8 mouse cellular contexts compared by ENCODE assay signal in the genomic region with DNA sequence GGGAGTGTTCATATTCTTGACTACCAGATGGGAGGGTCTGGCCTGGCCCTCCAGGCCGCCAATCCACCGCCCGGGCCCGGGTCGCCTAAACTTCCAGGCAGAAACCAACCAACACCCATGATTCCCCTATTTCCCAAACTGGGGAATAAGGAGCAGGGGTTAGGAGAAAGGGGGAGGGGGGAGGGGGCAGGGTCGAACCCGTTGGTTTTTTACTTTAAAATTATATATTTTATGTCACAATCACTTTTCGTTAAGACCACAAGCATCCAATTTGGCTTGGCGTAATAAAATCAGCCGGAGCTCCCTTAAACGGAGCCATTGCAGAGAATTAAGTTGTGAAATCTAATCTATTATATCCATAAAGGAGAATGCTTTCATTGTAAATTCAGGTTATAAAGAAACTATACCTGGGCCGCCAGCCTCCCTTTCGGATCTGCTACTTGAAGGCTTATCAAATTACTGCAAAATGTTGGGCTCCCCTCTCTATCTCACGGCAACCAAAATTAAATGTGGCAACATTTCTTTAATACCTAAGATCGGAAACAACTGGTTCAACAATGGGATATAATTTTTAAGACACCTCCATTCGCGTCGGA. TPM values are rescaled to one million over a fixed set of nuclear protein-coding genes. Genes with fewer than 3 reads are reported as not detected.
DNase-seq lines count a peak whose midpoint lies in the region; ATAC-seq and TF ChIP-seq lines count a peak whose summit lies in the region.

No protein-coding gene starts in this region.

- peak overlapping the region; percentile 79 for H3K4me2 ChIP-seq in embryonic facial prominence, embryonic 15.5 days (replicated peaks)
- H3K4me2 ChIP-seq in intestine, embryonic 16.5 days (ENCODE audit: low read depth, low read length), result peak overlapping the region; percentile 84
- peak overlapping the region; percentile 99 for H3K4me2 ChIP-seq in neural tube, embryonic 12.5 days (replicated peaks)

- no peak for DNase-seq in layer of hippocampus, adult 2 months (ENCODE audit: low spot score in 2 of 2)
- no peak for DNase-seq in layer of hippocampus, adult 9-11 months
- no peak for DNase-seq in c-Kit-positive CD71-positive TER-119-positive erythroid progenitor cells, embryonic 14.5 days (ENCODE audit: low spot score)
- no peak for DNase-seq in urinary bladder, adult 2 months (ENCODE audit: low spot score)

- no peak for TF ChIP-seq CTCF in layer of hippocampus, adult 2 months (conservative IDR thresholded peaks at IDR 0.05)

- ATAC-seq in embryonic facial prominence, embryonic 15.5 days (ENCODE audit: insufficient number of reproducible peaks, low FRiP score, low TSS enrichment, low read depth), result no peak
- ATAC-seq in intestine, embryonic 16.5 days, result no peak
- ATAC-seq in neural tube, embryonic 12.5 days (ENCODE audit: low FRiP score, low read depth), result no peak
- ATAC-seq in inflammation-experienced regulatory T-cells, adult 6 months, result no peak

- 12% methylated on average over 18 of the region's 18 CpGs for WGBS in embryonic facial prominence, embryonic 15.5 days
- WGBS in intestine, embryonic 16.5 days, result 13% methylated on average over 18 of the region's 18 CpGs
- WGBS in neural tube, embryonic 12.5 days, result 2% methylated on average over 18 of the region's 18 CpGs

- H3K27me3 ChIP-seq in embryonic facial prominence, embryonic 15.5 days, result no peaks in the 10 kb centered on the region
- no peaks in the 10 kb centered on the region for H3K27me3 ChIP-seq in intestine, embryonic 16.5 days (replicated peaks; ENCODE audit: control insufficient read depth, insufficient read depth, low read length)
- H3K27me3 ChIP-seq in neural tube, embryonic 12.5 days (replicated peaks), result no peaks in the 10 kb centered on the region

- no peaks in the 10 kb centered on the region for H3K9me3 ChIP-seq in embryonic facial prominence, embryonic 15.5 days (replicated peaks)
- H3K9me3 ChIP-seq in intestine, embryonic 16.5 days (ENCODE audit: control insufficient read depth, low read length), result no peaks in the 10 kb centered on the region
- no peaks in the 10 kb centered on the region for H3K9me3 ChIP-seq in neural tube, embryonic 12.5 days

- H3K4me3 ChIP-seq in layer of hippocampus, adult 2 months, result peak overlapping the region; percentile 88
- H3K4me3 ChIP-seq in embryonic facial prominence, embryonic 15.5 days (replicated peaks), result peak overlapping the region; percentile 78
- peak overlapping the region; percentile 91 for H3K4me3 ChIP-seq in intestine, embryonic 16.5 days (ENCODE audit: low read length)
- H3K4me3 ChIP-seq in neural tube, embryonic 12.5 days, result peak overlapping the region; percentile 90

- H3K4me1 ChIP-seq in embryonic facial prominence, embryonic 15.5 days, result peaks cover 64% of the 10 kb centered on the region
- H3K4me1 ChIP-seq in intestine, embryonic 16.5 days (ENCODE audit: control insufficient read depth, insufficient read depth, low read length), result peaks cover 46% of the 10 kb centered on the region
- peaks cover 57% of the 10 kb centered on the region for H3K4me1 ChIP-seq in neural tube, embryonic 12.5 days

- peak overlapping the region; percentile 84 for H3K9ac ChIP-seq in embryonic facial prominence, embryonic 15.5 days
- H3K9ac ChIP-seq in intestine, embryonic 16.5 days (ENCODE audit: low read depth, low read length), result peak overlapping the region; percentile 98
- H3K9ac ChIP-seq in neural tube, embryonic 12.5 days, result peak overlapping the region; percentile 99

- H3K36me3 ChIP-seq in embryonic facial prominence, embryonic 15.5 days, result no peaks in the 10 kb centered on the region
- no peaks in the 10 kb centered on the region for H3K36me3 ChIP-seq in intestine, embryonic 16.5 days (ENCODE audit: control insufficient read depth, insufficient read depth, low read length)
- H3K36me3 ChIP-seq in neural tube, embryonic 12.5 days, result peaks cover 8% of the 10 kb centered on the region; the same call in 1 of the 2 replicates

- peak overlapping the region; percentile 89 for H3K27ac ChIP-seq in layer of hippocampus, adult 2 months
- peak overlapping the region; percentile 85 for H3K27ac ChIP-seq in embryonic facial prominence, embryonic 15.5 days (replicated peaks)
- H3K27ac ChIP-seq in intestine, embryonic 16.5 days (ENCODE audit: low read length), result peak overlapping the region; percentile 99
- peak overlapping the region; percentile 96 for H3K27ac ChIP-seq in neural tube, embryonic 12.5 days

RNA-seq across cellular contexts. Expression of a gene that starts 35.1 kb away (rescaled TPM):
- 10 to 100 TPM; 86.1 to 86.5 TPM for total RNA-seq in layer of hippocampus, adult 2 months (2021)
- 90.2 and 94.5 TPM in 2 replicates for polyA plus RNA-seq in embryonic facial prominence, embryonic 15.5 days (2015; fragmentation: Nextera tagmentation; extraction: Ambion mirVana)
- polyA plus RNA-seq in intestine, embryonic 16.5 days (2015; fragmentation: Nextera tagmentation; extraction: Ambion mirVana), result 84.6 and 91.4 TPM in 2 replicates
- 119 and 121 TPM in 2 replicates for polyA plus RNA-seq in neural tube, embryonic 12.5 days (2016; fragmentation: Nextera tagmentation; extraction: Ambion mirVana)
- polyA plus RNA-seq in urinary bladder, adult 2 months (2012; rRNA removed), result 60.0 and 72.0 TPM in 2 replicates
- 10 to 100 TPM; 39.7 to 62.8 (median 44.1) TPM for polyA plus RNA-seq in inflammation-experienced regulatory T-cells, adult 6 months (2017; shearing (Covaris generic))

RNA-seq across cellular contexts. Expression of a gene that starts 46.5 kb away (rescaled TPM):
- total RNA-seq in layer of hippocampus, adult 2 months (2021), result 10 to 100 TPM; 19.9 to 20.7 TPM
- 7.9 and 9.3 TPM in 2 replicates for polyA plus RNA-seq in embryonic facial prominence, embryonic 15.5 days (2015; fragmentation: Nextera tagmentation; extraction: Ambion mirVana)
- 4.9 and 5.7 TPM in 2 replicates for polyA plus RNA-seq in intestine, embryonic 16.5 days (2015; fragmentation: Nextera tagmentation; extraction: Ambion mirVana)
- 21.6 and 22.8 TPM in 2 replicates for polyA plus RNA-seq in neural tube, embryonic 12.5 days (2016; fragmentation: Nextera tagmentation; extraction: Ambion mirVana)
- polyA plus RNA-seq in urinary bladder, adult 2 months (2012; rRNA removed), result 4.3 and 8.2 TPM in 2 replicates
- polyA plus RNA-seq in inflammation-experienced regulatory T-cells, adult 6 months (2017; shearing (Covaris generic)), result not detected
